Mouse (Mus musculus): ENCODE data around the gene Abca13.

The Abca13 gene

DNA sequence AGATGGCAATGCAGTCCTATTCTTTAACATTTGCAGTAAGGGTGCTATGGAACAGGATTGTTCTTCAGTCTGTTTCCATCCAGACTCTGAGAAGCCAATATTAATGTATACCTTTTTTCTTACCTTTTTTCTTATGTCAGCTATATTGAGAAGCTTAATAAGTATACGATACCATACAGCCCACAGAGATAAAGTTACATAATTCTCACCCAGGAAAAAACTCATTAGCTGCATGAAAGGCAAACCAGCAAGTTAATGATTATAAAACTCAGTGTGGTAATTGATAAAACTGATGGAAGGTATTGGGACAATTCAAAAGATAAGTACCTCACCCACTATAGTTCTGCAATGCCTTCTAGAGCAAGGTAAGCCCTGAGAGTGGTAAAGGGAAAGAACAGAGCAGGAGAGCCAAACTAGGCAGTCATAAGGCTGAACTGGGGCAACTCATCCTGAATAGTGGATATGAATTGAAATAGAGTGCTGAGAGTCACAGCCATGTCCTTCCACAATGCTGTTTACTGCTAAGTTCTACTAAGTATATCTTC, 342.0 kb downstream of the Abca13 start:
- no peak for DNase-seq (ENCODE audit: low spot score)

DNA sequence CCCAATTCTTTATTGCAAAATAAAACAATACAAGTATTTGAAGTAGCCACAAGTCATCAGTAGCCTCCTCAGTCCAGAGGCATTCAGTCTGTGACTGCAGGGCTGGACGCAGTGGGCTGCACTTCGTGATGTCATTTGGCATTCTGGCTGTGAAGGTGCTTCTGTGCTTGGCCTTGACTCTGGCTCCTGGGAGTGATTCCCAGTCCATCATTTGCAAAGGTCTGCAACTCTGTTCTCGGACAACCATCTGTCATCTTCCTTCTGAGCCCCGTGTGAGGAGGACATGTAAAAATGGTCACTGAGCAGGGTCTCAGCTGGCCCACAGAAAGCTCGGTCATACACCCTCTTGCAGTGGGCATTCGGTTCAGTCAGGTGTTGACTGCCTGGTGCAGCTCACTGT, 345.1 kb downstream of the Abca13 start:
- no peak for DNase-seq (ENCODE audit: low spot score)

DNA sequence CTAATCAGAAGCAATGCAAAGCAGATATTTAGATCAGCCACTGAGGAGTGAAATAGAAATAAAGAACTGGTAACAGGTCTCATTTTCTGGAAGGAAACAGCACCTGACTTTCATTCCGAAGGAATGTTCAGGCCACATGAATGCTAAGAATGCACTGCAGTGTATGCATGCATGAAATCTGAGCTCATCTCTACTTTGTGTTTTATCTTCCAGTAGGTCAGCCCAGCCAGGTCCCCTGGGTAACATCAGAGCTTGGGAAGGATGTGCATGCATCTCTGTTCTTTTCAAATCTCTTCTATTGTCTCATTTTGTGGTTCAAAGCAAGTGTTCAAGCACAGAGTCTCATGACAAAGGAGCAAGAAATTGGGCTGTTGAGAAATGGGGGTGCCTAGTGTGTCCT, 346.6 kb downstream of the Abca13 start:
- peak; percentile 17 for DNase-seq (ENCODE audit: low spot score)

DNA sequence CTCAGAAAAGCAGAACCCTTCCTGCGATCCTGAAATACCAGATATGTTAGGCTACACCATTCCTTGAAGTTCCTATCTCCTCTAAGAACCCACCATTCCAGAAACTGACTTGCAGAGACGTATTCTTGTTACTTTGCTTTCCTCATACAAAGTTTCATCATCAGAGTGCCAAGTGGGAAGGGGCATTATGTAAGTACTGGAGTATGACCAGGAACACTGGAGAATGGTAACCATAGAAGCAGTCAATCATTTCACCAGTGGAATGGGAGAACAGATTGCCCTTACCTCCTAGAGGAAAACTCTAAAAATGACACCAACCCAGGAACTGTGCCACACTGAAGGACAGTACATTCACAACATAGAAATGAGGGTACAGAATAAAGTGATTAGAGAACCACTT, 368.3 kb downstream of the Abca13 start:
- DNase-seq (ENCODE audit: low spot score): no peak

DNA sequence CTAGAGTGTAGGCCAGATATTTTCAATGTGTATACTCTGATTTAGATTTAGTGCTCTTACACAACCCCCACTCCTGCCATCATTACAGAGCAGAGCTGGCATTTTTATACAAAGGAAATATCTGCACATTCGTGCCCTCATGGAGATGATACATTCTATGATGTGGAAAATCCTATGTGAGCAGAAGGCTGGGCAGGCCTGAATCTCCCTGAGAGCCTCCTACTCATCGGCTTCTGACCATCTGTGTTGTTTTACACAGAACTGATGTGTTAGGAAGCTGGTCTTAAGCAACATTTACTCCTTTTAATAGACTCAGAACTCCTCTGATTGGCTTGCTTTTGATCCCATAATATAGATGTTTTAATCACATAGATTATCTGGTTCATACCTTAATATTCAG, 376.6 kb downstream of the Abca13 start:
- DNase-seq (ENCODE audit: low spot score): no peak

DNA sequence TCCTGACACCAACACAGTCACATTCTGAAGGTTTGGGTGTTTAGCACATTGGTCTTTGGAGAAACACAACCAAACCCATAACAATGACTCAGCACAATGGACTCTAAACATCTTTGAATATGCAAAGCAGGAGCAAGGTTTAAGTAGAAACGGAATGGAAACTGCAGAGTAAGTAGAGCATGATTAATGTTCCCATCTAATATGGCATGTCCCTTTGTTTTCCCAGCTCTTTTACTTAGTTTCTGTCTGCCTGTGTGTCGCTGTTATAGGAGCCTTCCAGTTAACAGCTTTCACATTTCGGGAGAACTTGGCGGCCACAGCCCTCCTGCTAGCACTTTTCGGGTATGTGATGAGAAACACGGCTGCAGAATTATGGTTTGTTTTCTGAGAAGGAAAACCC, 378.6 kb downstream of the Abca13 start:
- DNase-seq (ENCODE audit: low spot score): no peak

DNA sequence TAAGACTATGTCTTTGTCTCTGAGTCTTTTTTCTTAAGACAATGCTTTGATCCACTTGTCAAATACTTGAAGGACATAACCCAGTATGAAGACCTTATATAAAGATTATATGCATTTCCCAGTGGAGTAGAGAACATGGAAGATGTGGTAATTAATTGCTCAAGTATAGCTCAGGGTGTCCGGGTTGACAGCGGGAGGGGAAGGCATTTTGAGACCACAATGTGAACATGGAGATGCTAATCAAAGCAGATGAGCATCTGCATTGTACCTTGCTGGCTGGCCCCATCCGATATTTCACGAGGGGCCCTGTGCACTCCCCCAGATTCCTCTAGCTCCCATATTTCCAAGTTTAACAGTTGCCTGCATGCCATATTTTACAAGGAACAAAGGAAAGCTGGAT, 383.2 kb downstream of the Abca13 start:
- no peak for DNase-seq (ENCODE audit: low spot score)

DNA sequence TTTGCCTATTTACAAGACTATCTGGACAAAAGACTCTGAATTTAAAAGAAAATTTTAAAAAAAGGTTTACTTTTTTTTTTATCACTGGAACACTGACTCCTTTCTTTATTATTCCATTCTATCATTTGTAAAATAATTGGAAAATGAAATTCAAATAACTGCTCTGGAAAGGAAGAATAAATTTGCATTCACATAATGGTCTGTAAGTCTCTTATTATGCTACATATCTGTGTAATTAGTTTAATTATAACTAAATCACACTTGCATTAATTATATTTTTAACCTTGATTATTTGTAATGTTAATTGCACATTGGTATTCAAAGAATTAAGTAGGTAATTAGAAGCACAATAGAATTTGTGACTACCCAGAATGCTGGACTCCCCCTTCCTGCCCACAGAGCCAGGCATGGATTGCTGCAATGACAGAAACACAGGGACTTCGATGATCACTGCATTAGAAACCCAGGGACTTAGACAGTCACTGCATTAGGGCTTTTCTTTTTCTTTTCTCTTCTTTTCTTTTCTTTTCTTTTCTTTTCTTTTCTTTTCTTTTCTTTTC, 400.1 kb downstream of the Abca13 start:
- no peak for DNase-seq (ENCODE audit: low spot score)

DNA sequence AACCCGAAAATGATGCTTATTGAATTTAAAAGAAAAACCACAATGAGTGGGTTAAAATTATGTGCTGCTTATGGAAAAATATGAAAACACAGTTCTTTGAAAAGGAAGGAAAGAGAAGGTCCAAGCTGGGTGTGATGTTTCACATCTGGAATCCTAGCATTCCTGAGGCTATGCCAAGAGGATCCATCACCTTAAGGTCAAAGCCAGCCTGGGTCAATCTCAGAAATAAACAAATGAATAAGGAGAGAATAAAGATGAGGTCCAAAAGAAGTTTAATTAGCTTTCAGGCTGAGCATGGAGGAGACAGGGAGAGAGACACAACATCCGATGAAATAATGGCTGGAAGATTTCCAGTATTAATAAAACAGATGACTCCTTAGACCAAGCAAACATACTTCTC, 405.6 kb downstream of the Abca13 start:
- no peak for DNase-seq (ENCODE audit: low spot score)

DNA sequence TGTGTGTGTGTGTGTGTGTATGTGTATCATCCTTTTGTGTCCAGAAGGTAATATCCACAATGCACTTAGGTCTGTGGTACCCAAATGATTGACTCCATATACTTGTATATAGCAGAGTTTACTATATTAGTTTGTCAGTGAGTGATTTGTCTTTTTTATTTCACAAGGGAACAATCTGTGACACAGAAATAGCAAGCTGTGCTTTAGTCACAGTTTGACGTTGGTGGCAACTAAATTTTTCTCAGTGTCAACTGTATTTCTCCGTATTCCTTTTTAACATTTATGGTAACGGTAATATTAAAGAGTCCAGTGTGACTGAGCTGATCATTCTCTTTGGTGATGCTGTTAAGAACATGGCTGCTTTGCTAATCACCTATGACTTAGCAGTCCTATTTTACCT, 409.4 kb downstream of the Abca13 start:
- no peak for DNase-seq (ENCODE audit: low spot score)

DNA sequence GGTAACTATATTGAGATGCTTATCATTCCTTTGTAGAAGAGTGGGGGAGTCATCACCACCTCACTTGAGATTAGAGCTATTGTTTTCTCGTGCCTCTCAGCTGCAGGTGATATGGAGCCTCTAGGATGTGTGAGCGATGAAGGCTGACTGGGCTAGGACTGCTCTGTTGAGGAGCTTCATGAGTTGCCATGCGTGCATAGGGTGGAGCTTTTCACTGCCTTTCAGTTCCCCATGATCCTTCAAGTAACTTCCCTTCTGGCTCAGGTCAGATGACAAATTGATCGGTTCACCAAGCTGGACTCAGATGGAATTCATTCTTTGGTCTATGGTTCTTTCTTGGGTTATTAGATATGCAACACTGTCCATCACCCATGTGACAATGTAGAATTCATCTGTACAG, 410.4 kb downstream of the Abca13 start:
- DNase-seq (ENCODE audit: low spot score): no peak

DNA sequence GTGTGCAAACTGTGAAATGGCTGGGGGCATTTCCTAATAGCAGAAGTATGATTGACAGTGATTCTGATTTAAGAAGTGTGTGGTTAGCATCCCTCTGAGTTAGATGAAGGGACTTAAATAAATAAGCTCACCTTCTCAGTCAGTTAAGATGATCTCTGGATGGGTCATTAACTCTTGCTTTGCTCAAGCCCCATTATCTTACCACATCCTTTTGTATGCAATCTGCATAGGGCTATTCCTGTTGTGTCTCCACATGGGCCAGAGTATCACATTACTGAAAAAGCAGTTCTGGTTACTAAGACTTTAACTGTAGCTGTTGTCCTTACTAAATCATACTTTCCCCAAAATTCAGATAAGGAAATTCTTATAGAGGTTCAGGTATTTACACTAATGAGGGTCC, 416.5 kb downstream of the Abca13 start:
- DNase-seq (ENCODE audit: low spot score): no peak

DNA sequence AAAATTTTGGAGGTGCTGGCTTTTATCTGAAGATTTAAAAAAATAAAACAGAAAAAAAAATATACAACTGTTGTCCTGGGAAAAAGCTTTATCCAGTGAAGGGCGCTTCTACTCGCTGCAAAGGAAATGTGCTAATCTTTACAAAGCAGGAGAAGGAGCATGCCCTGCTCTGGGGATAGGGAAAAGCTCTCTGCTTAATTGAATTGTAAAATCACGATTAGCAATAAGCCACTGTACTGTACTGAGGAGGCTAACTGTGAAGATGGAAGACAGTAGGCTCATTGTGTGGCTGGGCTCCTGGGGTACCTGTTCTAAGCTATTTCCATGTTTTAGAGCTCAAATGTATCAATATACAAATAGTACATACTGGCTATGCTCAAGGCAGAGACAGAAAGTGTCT, 417.3 kb downstream of the Abca13 start:
- DNase-seq (ENCODE audit: low spot score): no peak

DNA sequence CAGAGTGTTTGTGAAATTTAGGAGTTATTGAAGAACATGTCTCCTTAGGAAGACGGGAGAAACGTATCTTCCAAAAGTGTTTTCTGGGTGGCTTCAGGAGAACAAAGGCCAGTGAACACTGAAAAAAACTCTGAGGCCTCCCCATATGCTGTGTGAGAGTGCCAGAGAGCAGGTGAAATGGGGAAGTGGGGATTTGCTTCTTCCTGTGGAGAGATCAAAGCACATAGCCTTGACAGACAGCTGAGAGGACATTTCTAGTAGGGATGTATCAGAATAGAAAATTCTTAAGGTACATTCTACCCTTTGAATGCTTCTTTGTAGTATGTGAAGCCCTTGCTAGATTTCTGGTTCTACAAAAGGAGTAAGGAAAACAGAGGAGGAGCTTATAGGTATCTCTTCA, 424.4 kb downstream of the Abca13 start:
- DNase-seq (ENCODE audit: low spot score): no peak

DNA sequence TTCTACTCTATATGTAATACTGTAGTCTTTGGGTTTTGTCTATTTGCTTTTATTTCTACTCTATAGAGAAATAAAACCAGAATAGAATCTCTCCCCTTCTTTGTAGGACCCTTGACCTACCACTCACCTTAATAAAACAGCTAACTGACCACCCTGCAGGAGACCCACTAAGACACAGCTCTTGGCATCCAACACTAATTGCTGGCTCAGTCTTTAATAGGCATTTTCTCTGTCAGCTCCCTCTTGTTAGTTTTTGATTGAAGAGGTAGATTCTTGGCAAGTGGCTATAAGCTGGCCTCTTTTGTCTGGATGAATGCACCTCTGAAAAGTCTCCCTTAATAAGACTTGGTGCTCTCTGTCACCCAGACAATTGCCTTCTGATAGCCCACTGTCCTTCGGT, 424.9 kb downstream of the Abca13 start:
- DNase-seq (ENCODE audit: low spot score): no peak

DNA sequence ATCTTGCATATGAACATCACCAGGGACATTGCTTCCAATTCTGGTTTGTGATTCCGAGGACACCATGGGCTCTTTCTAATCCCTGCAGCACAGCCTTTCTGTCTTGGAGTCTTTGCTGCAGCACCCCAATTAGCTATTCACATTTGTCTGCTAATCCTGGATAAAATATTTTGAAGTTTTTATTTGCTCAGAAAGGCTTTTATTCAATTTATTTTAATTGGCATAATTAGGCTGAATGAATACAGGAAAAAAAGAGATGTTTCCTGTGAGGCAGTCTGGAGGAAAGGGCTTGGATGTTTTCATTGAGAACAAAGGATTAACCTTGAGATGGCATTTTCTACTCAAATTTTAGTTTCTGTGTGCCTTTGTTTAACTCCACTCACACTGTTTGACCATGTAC, 428.2 kb downstream of the Abca13 start:
- DNase-seq (ENCODE audit: low spot score): no peak

DNA sequence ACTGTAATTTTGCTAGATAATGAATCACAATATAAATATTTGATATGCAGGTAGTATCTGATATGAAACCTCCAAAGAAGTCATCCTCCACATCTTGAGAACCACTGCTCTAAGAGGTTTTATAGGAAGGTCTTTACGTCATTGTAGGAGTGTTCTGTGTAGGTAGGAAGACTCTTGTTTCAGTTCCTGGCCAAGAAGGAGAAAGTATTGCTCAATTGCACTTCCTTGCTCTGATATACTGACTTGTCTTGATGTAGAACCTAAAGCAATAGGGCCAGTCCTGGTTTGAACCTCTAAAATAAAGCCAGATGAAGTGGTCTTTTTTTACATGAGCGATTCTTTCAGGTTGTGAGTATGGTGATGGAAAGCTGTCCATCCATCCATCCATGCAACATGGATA, 431.1 kb downstream of the Abca13 start:
- no peak for DNase-seq (ENCODE audit: low spot score)

DNA sequence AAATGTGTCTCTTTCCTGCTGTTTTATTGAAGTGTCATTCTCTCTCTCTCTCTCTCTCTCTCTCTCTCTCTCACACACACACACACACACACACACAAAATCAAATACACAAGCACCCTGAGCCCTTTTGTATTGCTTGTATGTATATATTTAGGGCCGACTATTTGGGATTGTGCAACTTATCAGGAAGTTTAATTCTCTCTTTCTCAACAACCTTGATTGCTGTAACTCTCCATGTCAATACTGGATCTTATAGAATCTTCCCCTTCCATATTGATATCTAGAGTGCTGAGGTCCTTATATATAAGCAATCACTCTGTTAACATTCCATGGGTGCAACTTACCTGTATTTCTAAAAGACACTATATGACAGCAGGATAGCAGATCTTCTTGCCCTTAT, 433.0 kb downstream of the Abca13 start:
- no peak for DNase-seq (ENCODE audit: low spot score)

DNA sequence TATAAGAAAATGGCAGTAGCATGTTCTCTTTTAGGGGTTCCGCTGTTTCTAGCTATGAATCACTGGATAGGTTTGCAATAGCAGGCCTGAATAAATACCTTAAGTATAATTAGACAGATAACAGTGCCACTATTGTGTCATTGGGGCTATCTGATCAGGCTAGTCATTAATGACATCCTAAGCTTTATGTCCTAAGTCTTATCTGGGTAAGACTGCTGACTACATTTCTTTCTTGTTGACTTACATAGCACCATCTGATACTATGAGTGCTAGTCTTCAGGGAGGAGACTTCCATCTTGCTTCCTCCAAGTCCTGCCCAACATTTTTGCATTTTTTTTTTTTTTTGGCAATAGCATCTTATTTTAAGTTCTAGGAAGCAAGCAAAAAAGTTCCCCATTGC, 434.1 kb downstream of the Abca13 start:
- DNase-seq (ENCODE audit: low spot score): no peak

DNA sequence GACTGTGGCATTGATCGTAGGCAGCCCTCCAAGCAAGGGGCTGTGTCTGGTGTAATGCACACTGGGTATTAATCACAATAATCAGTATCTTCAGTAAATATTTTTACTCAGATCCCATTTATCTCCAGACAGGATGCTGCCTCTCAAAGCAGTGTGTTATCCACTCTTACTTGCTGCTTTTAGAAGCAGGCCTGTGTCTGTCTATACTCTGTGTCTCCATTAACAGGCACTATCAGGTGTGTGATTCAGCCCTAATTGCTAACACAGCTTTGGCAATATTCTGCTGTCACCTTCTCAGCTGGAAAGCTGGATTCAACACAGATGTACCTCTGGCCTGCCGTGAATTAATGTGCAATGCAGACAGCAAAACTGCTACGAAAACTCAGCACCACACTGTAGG, 455.5 kb downstream of the Abca13 start:
- no peak for DNase-seq (ENCODE audit: low spot score)

DNA sequence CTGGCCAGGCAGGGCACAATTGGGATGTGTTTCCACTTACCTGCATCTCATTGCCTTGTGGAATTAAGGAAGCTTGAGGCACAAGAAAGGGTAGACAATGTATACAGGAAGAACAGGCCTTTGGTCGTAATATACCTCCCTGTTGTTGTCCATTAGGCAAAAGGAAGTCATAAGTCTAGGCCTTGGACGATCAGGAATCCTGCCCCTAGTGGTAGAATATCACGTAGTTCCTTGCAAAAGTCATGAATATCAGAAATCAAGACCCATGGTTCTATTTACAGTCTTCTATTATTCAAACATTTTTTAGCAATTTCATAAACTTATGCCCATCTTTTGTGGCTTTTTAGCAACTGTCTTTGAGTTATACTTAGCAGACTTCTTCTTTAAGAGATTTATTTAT, 456.2 kb downstream of the Abca13 start:
- DNase-seq (ENCODE audit: low spot score): peak; percentile 50

DNA sequence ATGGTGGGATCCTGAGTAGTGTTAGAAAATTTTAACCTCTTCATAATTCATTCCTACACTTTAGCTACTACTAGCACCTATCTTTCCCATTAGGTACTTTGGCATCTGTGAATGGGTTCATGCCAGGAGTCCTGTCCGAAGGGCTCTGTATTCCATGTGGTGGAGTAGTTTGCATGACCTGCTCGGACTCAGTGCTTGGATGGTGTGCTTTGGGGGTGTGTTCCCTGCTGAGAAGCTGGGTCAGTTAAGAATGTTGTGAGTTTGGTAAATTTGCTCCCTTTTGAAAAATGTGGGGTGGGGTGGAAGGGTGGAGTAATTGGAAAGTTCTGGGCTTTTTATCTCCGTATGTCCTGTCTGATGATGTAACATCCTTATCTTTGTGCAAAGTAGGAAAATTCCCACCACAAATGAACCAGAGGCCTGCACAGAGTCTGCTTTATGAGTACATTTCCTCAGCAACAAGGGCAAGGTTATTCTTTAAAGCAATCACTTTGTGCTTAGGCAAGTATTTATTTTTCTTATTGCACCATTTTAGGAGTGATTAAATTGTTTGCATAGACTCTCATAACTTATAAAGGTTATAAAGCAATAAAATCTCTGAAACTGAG, 475.0 kb downstream of the Abca13 start:
- DNase-seq (ENCODE audit: low spot score): no peak

DNA sequence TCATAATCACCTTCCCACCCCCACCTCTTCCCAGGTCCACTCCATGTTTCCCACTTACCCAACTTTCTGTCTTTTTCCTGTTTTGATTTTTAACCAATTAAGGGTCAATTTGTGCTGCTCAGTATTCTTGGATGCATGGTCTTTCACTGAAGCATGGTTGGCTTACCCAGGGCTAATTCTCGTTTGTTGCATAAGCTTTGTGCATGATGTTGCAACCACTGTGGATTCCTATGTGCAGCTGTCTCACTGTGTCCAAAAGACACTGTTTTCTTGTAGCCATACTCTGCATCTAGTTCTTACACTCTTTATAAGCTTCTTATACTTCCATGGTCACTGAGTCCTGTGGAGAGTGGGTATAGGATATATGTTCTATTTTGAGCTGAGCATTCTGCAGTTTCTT, 477.7 kb downstream of the Abca13 start:
- no peak for DNase-seq (ENCODE audit: low spot score)

DNA sequence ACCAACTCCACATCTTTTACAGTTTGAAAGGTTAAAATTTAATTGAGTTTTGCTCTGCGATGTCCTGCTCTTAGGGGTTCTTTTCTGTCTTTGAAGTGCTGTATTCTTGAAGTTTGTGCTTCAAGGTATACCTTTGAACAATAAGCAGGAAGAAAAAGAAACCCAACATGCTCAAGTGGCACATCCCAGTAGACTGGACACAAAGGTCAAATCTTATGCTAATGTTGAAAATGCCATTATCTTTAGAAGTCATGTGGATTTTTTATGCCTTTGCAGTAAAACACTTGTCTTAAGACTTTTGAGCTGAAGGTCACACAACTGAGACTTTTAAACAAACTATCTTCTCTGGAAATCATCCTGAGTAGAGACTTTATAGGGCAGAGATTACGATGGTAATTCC, 493.2 kb downstream of the Abca13 start:
- DNase-seq (ENCODE audit: low spot score): no peak
